Mouse (Mus musculus): ENCODE results near the gene Plcb3. TPM values are rescaled to one million over a fixed set of nuclear protein-coding genes. Genes with fewer than 3 reads are reported as not detected.
"Not testable (repeated sequence)": the region's sequence is repeated elsewhere in the genome, so short reads cannot be mapped to it uniquely, and the experiment has no call there.

The Plcb3 gene
- total RNA-seq, 2 experiments from 2014 or later = 9.8 to 10.4 TPM

- not testable (repeated sequence) for DNase-seq
Measured at GRCm38 (mm10) chr19:6991166-6991565, 14.9 kb upstream of the Plcb3 start.

- no peak for DNase-seq
Measured at GRCm38 (mm10) chr19:6990712-6991111, 14.4 kb upstream of the Plcb3 start.

GRCm38 (mm10) chr19:6989251-6989650 is 13.0 kb upstream of the Plcb3 start:
- no peak for DNase-seq

DNA sequence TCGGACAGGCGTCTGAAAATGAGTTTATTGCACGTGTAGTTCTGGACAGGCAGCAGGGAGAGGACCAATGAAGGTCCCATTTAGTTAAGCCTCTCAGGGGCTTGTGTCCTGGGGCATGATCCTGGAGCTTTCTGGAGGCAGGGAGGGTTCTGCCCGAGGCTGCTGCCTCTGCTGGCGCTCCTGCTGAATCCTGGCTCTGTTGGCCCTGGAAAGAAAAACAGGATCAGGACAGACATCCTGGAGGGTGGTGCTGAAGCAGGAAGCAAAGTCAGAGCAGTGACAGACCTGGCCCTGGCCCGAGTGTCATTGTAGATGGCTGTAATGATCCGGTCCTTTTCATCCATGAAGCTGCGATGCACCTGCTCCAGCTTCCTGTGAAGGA is 11.6 kb upstream of the Plcb3 start:
- no peak for DNase-seq

- DNase-seq = peak; percentile 77
Measured at GRCm38 (mm10) chr19:6987061-6987903, 11.0 kb upstream of the Plcb3 start, which contains the start of gene Vegfb. TSS of gene Vegfb (minus strand) at chr19:6987651.

DNA sequence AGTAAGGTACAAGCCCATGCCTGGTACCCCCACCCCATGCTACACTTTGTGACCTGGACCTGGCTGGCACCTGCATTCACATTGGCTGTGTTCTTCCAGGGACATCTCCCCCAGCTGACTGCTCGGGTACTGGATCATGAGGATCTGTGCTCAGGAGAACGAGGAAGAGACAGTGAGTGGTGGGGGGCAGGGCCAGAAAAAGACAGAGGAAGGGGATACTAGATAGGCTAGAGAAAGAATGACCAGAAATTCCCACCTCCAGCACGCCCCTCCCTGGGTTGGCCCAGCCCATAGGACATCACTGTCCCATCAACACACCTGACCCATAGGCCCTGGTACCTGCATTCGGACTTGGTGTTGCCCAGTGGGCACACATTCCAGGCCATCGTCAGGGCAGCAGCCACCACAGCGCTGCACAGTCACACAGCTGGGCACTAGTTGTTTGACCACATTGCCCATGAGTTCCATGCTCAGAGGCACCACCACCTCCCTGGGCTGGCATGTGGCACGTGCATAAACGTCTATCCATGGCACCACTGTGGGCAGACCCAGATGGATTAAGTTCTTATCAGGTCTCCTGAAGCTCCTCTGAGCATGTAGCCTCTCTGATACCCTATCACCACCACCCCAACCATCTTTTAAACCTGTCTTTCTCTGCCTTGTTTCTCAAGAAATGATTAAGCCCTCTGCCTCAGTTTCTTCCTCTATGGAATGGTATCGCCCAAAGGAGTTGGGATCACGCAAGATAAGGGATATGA is 9.9 kb upstream of the Plcb3 start:
- DNase-seq = no peak

- DNase-seq = no peak
Measured at GRCm38 (mm10) chr19:6985300-6985699, 9.0 kb upstream of the Plcb3 start.

DNA sequence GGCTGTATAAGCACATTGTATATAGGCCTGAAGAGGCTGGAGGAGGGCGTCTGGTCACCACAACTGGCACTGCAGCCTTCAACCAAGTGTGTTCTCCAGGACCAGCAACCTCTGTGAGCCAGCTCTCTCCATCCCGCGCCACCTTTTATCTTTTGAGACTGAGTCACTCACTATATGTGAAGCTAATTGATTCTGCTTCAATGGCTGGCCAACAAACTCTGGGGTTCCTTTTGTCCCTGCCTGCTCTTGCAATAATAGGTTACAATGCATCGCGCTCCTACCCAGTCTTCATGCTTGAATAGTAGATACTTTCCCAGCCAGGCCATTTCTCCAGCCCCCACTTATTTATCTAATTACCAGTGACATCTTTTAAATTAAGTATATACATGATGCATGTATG is 7.4 kb upstream of the Plcb3 start:
- no peak for DNase-seq

DNA sequence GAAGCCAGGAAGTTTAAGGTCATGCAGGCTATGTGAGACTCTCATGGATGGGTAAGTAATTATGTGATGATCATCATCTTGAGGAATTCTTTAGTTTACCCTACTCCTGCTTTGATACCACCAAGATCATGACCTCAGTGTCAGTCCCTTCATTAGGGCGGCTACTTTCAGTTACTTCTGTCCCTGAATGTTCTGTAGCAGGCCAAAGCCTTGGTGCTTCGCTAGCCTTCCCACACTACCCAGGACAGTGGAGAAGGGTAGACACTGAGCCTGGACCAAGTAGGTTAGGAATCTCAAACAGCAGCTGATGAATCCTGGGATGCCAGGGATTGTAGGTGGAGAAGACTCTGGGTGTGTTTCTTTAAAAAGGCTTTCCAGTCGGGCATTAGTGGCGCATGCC is 5.2 kb upstream of the Plcb3 start:
- DNase-seq = no peak

- peak; percentile 98 for DNase-seq
Measured at GRCm38 (mm10) chr19:6980381-6981093, 4.3 kb upstream of the Plcb3 start, which contains the start of gene Fkbp2. TSS of gene Fkbp2 (minus strand) at chr19:6980501.

DNA sequence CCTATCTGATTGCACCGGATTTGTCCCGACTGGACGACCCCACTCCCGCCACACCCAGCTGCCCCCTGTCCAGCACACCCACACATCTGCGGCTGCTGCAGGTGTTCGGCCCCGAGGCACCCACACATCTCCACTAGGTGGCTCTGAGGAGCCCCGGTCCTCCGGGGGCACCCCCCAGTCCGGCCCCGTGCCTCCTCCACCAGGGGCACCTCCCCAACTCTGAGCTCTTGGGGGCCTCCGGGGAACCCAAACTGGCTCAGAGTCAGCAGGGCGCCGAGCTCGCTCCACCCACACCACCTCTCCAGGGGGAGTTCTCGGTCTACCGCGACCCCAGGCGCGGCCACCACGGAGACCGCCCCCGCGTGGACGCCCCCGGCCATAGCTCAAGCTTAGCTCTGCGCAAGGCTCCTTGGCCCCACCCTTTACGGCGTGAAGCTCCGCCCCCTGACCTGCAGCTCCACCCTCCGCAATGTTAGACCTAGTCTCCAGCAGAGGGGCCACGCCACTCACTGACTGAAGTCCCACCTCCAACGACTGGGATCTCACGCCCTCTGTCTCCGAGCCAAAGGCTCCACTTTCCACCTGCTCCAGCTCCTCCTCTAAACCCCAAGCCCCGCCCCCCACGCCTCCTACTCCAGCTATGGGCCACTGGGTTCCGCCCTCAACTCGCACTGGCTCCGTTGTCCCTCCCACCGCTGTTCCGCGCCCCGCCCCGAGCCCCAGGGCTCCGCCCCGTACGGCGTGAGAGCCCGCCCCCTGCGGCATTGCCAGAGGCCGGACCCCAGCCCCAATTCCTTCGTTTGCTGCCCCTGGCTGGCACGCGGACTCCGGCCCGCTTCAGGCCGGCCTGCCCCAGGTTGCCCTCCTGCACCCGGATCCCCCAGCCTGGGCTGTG is 3.5 kb upstream of the Plcb3 start:
- peak; percentile 99 for DNase-seq

- peak; percentile 66 for DNase-seq
Measured at GRCm38 (mm10) chr19:6979001-6979479, 2.8 kb upstream of the Plcb3 start.

DNA sequence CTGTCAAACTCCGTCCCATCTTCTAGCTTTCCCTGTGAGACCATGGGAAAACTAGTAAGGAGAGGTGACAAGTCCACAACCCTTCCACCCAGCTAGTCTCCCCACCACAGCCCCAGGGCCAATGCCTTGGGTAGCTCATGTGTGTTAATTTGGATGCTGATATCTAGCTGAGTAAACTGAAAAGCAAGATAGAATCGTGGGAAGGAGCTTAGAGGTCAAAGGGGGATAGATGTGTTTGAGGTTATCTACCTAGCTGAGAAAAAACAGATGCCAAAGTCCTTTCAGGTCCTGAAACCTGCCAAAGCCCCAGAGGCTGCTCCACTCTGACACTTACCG is 2.3 kb upstream of the Plcb3 start:
- DNase-seq = no peak

- DNase-seq = no peak
Measured at GRCm38 (mm10) chr19:6977759-6978638, 1.7 kb upstream of the Plcb3 start.

DNA sequence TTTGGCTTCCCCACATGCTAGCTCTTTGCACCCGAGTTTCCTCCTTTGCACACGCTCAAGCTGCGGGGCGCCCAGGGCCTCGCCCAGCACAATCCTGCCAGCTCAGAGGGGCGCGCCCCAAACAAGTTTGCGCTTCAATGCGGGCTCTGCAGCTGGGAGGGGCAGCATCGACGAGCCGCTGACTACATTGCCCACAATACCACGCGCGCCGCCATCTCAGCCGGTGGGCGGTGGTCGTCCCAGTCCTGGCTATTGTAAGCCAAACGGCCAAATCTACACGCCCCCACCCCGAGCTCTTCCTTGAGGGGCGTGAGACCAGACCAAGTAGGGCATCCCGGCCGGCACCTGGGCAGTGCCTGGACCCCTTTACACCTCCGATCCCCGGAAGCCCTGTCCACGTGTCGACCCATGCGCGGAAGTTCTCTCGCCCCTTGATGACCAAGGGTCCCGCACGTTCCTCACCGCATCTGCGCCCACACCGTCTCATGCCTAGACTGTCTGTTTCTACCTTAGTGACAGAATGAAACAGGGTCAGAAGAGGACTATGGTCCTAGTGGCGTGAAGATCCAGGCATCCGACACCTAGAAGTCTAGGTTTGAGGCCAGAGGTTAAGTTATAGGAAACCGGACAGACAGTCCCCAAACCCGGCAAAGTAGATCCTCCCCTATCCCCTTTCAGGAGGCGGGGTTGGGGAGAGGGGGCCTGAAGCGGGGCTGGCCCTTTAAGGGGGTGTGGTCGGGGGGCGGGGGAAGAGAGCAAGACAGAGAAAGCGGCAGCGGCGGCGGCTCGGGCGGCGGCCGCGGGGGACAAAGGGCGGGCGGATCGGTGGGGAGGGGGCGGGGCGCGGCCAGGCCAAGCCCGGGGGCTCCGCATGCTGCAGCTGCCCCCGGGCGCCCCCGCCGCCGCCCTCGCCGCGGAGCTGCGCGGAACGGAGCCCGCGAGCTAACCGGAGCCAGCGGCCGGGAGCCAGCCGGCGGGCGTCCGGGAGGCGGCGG is 1.8 kb downstream of the Plcb3 start, which contains the start of gene Ppp1r14b:
Ppp1r14b (plus strand) TSS at position 758 of the 995 bp plus-strand sequence.
- DNase-seq = peak; percentile 88

GRCm38 (mm10) chr19:6973581-6974190 is 2.6 kb downstream of the Plcb3 start:
- no peak for DNase-seq

DNA sequence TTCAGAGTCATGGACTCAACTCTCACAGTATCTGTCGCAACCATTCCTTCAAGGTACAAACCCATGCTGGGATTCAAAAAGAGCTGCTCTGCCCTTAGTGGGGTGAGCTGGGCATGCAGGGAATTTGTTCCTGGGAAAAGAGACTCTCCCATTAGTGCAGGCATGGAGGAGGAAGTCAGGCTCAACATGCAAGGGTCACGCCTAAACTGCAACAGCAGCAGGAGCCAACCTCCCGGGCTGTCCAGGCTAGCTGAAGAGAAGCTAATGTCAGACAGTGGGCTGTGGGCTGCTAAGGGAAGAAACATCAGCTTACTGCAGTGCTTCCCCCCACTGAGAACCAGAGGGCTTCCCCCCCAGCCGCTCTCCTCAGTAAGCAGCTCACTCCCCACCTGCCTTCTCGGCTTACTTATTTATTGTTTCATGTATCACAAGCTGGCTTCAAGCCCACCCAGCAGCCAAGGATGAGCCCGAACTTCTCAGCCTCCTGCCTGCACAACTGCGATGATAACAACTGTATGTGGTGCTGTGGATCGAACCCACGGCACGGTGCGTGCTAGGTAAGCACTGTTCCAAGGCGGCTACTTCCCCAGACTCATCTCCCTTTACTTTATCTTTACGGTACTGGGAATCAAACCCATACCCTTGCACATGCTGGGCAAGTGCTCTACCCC is 3.9 kb downstream of the Plcb3 start:
- no peak for DNase-seq

DNA sequence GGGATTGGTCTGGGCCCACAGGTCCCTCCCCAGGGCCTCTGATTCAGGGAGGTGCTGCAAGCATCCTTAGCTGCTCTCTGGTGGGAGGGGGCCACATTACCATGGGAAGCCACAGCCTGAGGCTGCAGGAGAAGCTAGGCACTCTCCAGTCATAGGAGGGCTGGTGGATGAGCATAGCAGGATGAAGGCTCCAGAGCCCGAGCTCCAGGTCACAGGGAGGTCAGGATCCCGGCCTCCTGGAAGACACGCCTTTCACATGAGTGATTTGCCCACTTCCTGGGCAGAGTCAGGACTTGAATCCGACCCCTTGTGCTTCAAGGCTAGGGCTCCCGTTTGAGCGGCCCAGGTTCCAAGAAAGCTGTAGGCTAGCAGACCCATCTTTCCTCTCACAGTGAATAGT is 4.6 kb downstream of the Plcb3 start:
- no peak for DNase-seq

All from gastrocnemius, postnatal 25 days (tissue).